Mouse (Mus musculus) ES-Bruce4 (cell line): Measurements from ENCODE around the gene Rbak.

Source experiments
- CTCF ChIP-seq: IDR thresholded peaks from one replicate; pipeline ENCODE4 v1.8.1; 2011; ENCODE audit warnings: low read depth, low read length
- POLR2A ChIP-seq: IDR thresholded peaks from one replicate; pipeline ENCODE4 v1.8.1; 2011; ENCODE audit warnings: low read length; ENCODE audit not compliant: insufficient read depth

- no peak for TF ChIP-seq POLR2A
- TF ChIP-seq CTCF: peak; percentile 65
These were observed 24.4 kb upstream of the Rbak start for GRCm38 (mm10) chr5:143205015-143205414.
